Mouse (Mus musculus) testis, adult 2 months (tissue): Measurements from ENCODE around the gene Gm5737.

ENCODE experiments used
- CTCF ChIP-seq: fragments of 200-500 bp; IDR thresholded peaks from 2 replicates; pipeline ENCODE4 v1.5.1; 2012; ENCODE audit warnings: low read depth, mild to moderate bottlenecking, inconsistent platforms, low read length, moderate library complexity; ENCODE audit not compliant: control insufficient read depth, insufficient read depth, insufficient replicate concordance
- POLR2A ChIP-seq: fragments of 200-500 bp; IDR thresholded peaks from 2 replicates; pipeline ENCODE4 v1.6.1; 2012; ENCODE audit warnings: low read depth, mild to moderate bottlenecking, inconsistent platforms, low read length, moderate library complexity; ENCODE audit not compliant: control insufficient read depth

- no peak for TF ChIP-seq CTCF
- TF ChIP-seq POLR2A = no peak
Observed at GRCm38 (mm10) chr7:120861488-120862047, 49.4 kb downstream of the Gm5737 start.
